Comparison of ENCODE assay signal across 8 mouse cellular contexts in the genomic region with DNA sequence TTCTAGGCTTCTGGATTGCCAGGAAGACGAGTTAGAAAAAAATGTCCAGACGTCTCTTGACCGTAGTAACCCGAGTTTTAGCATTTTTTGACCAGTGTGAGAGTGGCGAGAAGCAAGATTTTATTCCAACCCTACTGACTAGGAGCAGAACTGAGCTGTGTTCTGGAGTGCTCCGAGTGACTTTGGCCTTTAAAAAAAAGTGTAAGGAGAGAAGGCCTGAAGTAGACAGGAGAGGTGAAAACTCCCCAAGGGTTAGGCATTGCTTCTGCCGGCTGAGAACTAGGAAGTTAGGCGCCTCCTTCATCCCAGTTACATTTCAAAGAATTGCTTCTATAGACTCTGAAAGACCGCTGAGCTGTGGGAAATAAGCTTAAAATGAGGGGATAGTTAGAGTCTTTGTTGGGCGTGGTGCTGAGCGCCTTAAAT. TPM values are rescaled to one million over a fixed set of nuclear protein-coding genes. Genes with fewer than 3 reads are reported as not detected.
DNase-seq lines count a peak whose midpoint lies in the region; ATAC-seq lines count a peak whose summit lies in the region.

No protein-coding gene starts in this region.

- peak overlapping the region; percentile 93 for H3K4me3 ChIP-seq in limb, embryonic 10.5 days
- H3K4me3 ChIP-seq in neural tube, embryonic 14.5 days (ENCODE audit: low read depth, low read length), result peak overlapping the region; percentile 76

- H3K27ac ChIP-seq in limb, embryonic 10.5 days, result peak overlapping the region; percentile 98
- peak overlapping the region; percentile 97 for H3K27ac ChIP-seq in neural tube, embryonic 14.5 days (ENCODE audit: low read depth, low read length)

- H3K4me1 ChIP-seq in limb, embryonic 10.5 days, result peaks cover 18% of the 10 kb centered on the region
- H3K4me1 ChIP-seq in neural tube, embryonic 14.5 days (ENCODE audit: control insufficient read depth, insufficient read depth, low read length), result peaks cover 11% of the 10 kb centered on the region

- no peaks in the 10 kb centered on the region for H3K27me3 ChIP-seq in limb, embryonic 10.5 days (ENCODE audit: low read depth, poor library complexity, severe bottlenecking)
- no peaks in the 10 kb centered on the region for H3K27me3 ChIP-seq in neural tube, embryonic 14.5 days (ENCODE audit: control insufficient read depth, insufficient read depth, low read length)

- ATAC-seq in erythroid progenitor cell, adult 5-6 weeks (replicated peaks; ENCODE audit: low FRiP score, poor library complexity, severe bottlenecking), result peak; percentile 17; the same call in 1 of the 2 replicates
- ATAC-seq in neural tube, embryonic 14.5 days (ENCODE audit: low read depth), result no peak

- H3K9ac ChIP-seq in neural tube, embryonic 14.5 days (replicated peaks; ENCODE audit: low read depth, low read length), result peak overlapping the region; percentile 97

- H3K4me2 ChIP-seq in neural tube, embryonic 14.5 days (ENCODE audit: low read depth, low read length), result peak overlapping the region; percentile 77

- H3K9me3 ChIP-seq in limb, embryonic 10.5 days (replicated peaks), result no peaks in the 10 kb centered on the region
- H3K9me3 ChIP-seq in neural tube, embryonic 14.5 days (ENCODE audit: control insufficient read depth, low read length), result no peaks in the 10 kb centered on the region

- 3% methylated on average over 11 of the region's 11 CpGs for WGBS in limb, embryonic 10.5 days
- WGBS in neural tube, embryonic 14.5 days, result 1% methylated on average over 11 of the region's 11 CpGs

- H3K36me3 ChIP-seq in limb, embryonic 10.5 days, result no peaks in the 10 kb centered on the region
- H3K36me3 ChIP-seq in neural tube, embryonic 14.5 days (ENCODE audit: control insufficient read depth, insufficient read depth, low read length), result no peaks in the 10 kb centered on the region

- peak; percentile 15 for DNase-seq in kidney, adult 11 months
- no peak for DNase-seq in kidney, adult 18-20 months
- DNase-seq in Muller cell, postnatal 12 days (ENCODE audit: inconsistent ontology term), result peak; percentile 39
- DNase-seq in limb, embryonic 10.5 days (ENCODE audit: low spot score), result peak; percentile 36
- no peak for DNase-seq in adrenal gland, postnatal 10 days
- no peak for DNase-seq in left cerebral cortex, adult 8-10 months (ENCODE audit: low spot score in 2 of 2)

RNA-seq across cellular contexts. Expression of a gene that starts 0.9 kb away (rescaled TPM):
- 21.8 and 56.9 TPM in 2 replicates for total RNA-seq in erythroid progenitor cell, adult 5-6 weeks (2015; ENCODE audit: low replicate concordance)
- 42.4 and 49.0 TPM in 2 replicates for total RNA-seq in erythroid progenitor cell, adult 5-6 weeks (2017; ENCODE audit: low replicate concordance)
- polyA plus RNA-seq in limb, embryonic 10.5 days (2016; fragmentation: Nextera tagmentation; extraction: Ambion mirVana), result 27.0 and 32.0 TPM in 2 replicates
- polyA plus RNA-seq in neural tube, embryonic 14.5 days (2014; fragmentation: Nextera tagmentation; extraction: Ambion mirVana), result 15.7 and 20.8 TPM in 2 replicates
- total RNA-seq in adrenal gland, postnatal 10 days (2021), result 10 to 100 TPM; 69.7 to 76.0 TPM
- total RNA-seq in left cerebral cortex, adult 8-10 months (2022), result 10 to 100 TPM; 17.5 to 20.5 (median 19.2) TPM

RNA-seq across cellular contexts. Expression of a gene that starts 49.7 kb away (rescaled TPM):
- total RNA-seq in erythroid progenitor cell, adult 5-6 weeks (2015; ENCODE audit: low replicate concordance), result not detected in 2 replicates
- total RNA-seq in erythroid progenitor cell, adult 5-6 weeks (2017; ENCODE audit: low replicate concordance), result not detected in 2 replicates
- 0.24 and 0.35 TPM in 2 replicates for polyA plus RNA-seq in limb, embryonic 10.5 days (2016; fragmentation: Nextera tagmentation; extraction: Ambion mirVana)
- 0.27 and 0.50 TPM in 2 replicates for polyA plus RNA-seq in neural tube, embryonic 14.5 days (2014; fragmentation: Nextera tagmentation; extraction: Ambion mirVana)
- total RNA-seq in adrenal gland, postnatal 10 days (2021), result 10 to 100 TPM in 1 of 2 experiments, 1 to 10 TPM in 1; 5.0 to 17.9 TPM
- 1 to 10 TPM in 1 of 4 experiments, under 1 TPM in 3; 0.27 to 1.7 (median 0.75) TPM for total RNA-seq in left cerebral cortex, adult 8-10 months (2022)

RNA-seq across cellular contexts. Expression of a gene that starts 50.3 kb away (rescaled TPM):
- total RNA-seq in erythroid progenitor cell, adult 5-6 weeks (2015; ENCODE audit: low replicate concordance), result 0.84 and 1.4 TPM in 2 replicates
- 0.51 TPM in 1 of 2 replicates, not detected in the other for total RNA-seq in erythroid progenitor cell, adult 5-6 weeks (2017; ENCODE audit: low replicate concordance)
- 0.19 TPM in 1 of 2 replicates, not detected in the other for polyA plus RNA-seq in limb, embryonic 10.5 days (2016; fragmentation: Nextera tagmentation; extraction: Ambion mirVana)
- polyA plus RNA-seq in neural tube, embryonic 14.5 days (2014; fragmentation: Nextera tagmentation; extraction: Ambion mirVana), result not detected in 2 replicates
- total RNA-seq in adrenal gland, postnatal 10 days (2021), result 1 to 10 TPM; 1.7 TPM
- total RNA-seq in left cerebral cortex, adult 8-10 months (2022), result not detected

Comparison
In these comparisons a context has a peak if more than half of its experiments do, and no peak if none do; other contexts are left out.
1. DNase-seq: peak in kidney, adult 11 months (single experiment), Muller cell, postnatal 12 days (single experiment) and limb, embryonic 10.5 days (single experiment); none in kidney, adult 18-20 months (single experiment), adrenal gland, postnatal 10 days (single experiment) and left cerebral cortex, adult 8-10 months (0 of 2).